In genomic region chr16:48562290-48563080, GRCm38 (mm10) we compare ENCODE assay signal across 18 mouse cellular contexts.
A peak's percentile ranks its signal among the peaks of the same experiment; 100 is the strongest.
DNase-seq lines count a peak whose midpoint lies in the region; ATAC-seq and TF ChIP-seq lines count a peak whose summit lies in the region.
"Had no signal": no experiment of that assay in that cellular context is flagged by ENCODE, and none has a peak within 500 bp of the region (broad histone marks: within the 10 kb centered on the region; RNA-seq: fewer than 3 reads in every experiment).

No protein-coding gene starts in this region.

- H3K9me3 ChIP-seq in embryonic facial prominence, embryonic 11.5 days (replicated peaks; ENCODE audit: control insufficient read depth, low read length), result no peaks in the 10 kb centered on the region
- H3K9me3 ChIP-seq in hindbrain, embryonic 15.5 days, result no peaks in the 10 kb centered on the region
- H3K9me3 ChIP-seq in midbrain, postnatal 0 days (ENCODE audit: low read length), result no peaks in the 10 kb centered on the region
- H3K9me3 ChIP-seq in intestine, postnatal 0 days (ENCODE audit: control insufficient read depth), result no peaks in the 10 kb centered on the region
- H3K9me3 ChIP-seq in kidney, embryonic 16.5 days (ENCODE audit: low read length), result no peaks in the 10 kb centered on the region
- H3K9me3 ChIP-seq: embryonic facial prominence, embryonic 13.5 days had no signal

- H3K36me3 ChIP-seq in embryonic facial prominence, embryonic 11.5 days (replicated peaks; ENCODE audit: control insufficient read depth, insufficient read depth, low read depth, low read length), result no peaks in the 10 kb centered on the region
- no peaks in the 10 kb centered on the region for H3K36me3 ChIP-seq in hindbrain, embryonic 15.5 days
- H3K36me3 ChIP-seq in midbrain, postnatal 0 days (ENCODE audit: insufficient read depth, low read length), result no peaks in the 10 kb centered on the region
- no peaks in the 10 kb centered on the region for H3K36me3 ChIP-seq in intestine, postnatal 0 days (ENCODE audit: control insufficient read depth, insufficient read depth)
- H3K36me3 ChIP-seq in kidney, embryonic 16.5 days (ENCODE audit: insufficient read depth, low read length), result no peaks in the 10 kb centered on the region
- H3K36me3 ChIP-seq: embryonic facial prominence, embryonic 13.5 days had no signal

- peak; percentile 78; the same call in 1 of the 2 replicates for ATAC-seq in embryonic facial prominence, embryonic 11.5 days (replicated peaks; ENCODE audit: insufficient number of reproducible peaks, low FRiP score, low TSS enrichment, low read depth)
- ATAC-seq in hindbrain, embryonic 15.5 days (ENCODE audit: low FRiP score, low read depth), result 0 out of 2 replicates have a peak, but pooled peaks have one; percentile 34
- no peak for ATAC-seq in midbrain, postnatal 0 days (ENCODE audit: low FRiP score)
- no peak for ATAC-seq in intestine, postnatal 0 days
- ATAC-seq in kidney, embryonic 16.5 days (ENCODE audit: low FRiP score, low TSS enrichment), result no peak
- ATAC-seq: lung, postnatal 0 days had no signal

- H3K4me3 ChIP-seq in embryonic facial prominence, embryonic 11.5 days (ENCODE audit: low read depth, low read length), result no peak overlapping the region
- no peak overlapping the region for H3K4me3 ChIP-seq in hindbrain, embryonic 15.5 days
- H3K4me3 ChIP-seq in midbrain, postnatal 0 days (ENCODE audit: low read depth, low read length), result no peak overlapping the region
- H3K4me3 ChIP-seq in intestine, postnatal 0 days (ENCODE audit: low read depth, low read length), result no peak overlapping the region
- no peak overlapping the region for H3K4me3 ChIP-seq in kidney, embryonic 16.5 days (ENCODE audit: low read length)
- H3K4me3 ChIP-seq: embryonic facial prominence, embryonic 13.5 days; layer of hippocampus, adult 2 months had no signal

- TF ChIP-seq CTCF in midbrain, postnatal 0 days (IDR thresholded peaks at IDR 0.05), result no peak
- no peak for TF ChIP-seq CTCF in intestine, postnatal 0 days (IDR thresholded peaks at IDR 0.05; ENCODE audit: low read depth)

- H3K27me3 ChIP-seq in embryonic facial prominence, embryonic 11.5 days (ENCODE audit: control insufficient read depth, insufficient read depth, low read length), result no peaks in the 10 kb centered on the region
- H3K27me3 ChIP-seq in hindbrain, embryonic 15.5 days, result no peaks in the 10 kb centered on the region
- no peaks in the 10 kb centered on the region for H3K27me3 ChIP-seq in midbrain, postnatal 0 days (ENCODE audit: insufficient read depth, low read length)
- H3K27me3 ChIP-seq in intestine, postnatal 0 days (replicated peaks; ENCODE audit: control insufficient read depth, insufficient read depth, low read length), result no peaks in the 10 kb centered on the region
- no peaks in the 10 kb centered on the region for H3K27me3 ChIP-seq in kidney, embryonic 16.5 days (ENCODE audit: insufficient read depth, low read length)
- H3K27me3 ChIP-seq: CH12.LX; embryonic facial prominence, embryonic 13.5 days had no signal

- no peak overlapping the region for H3K9ac ChIP-seq in embryonic facial prominence, embryonic 11.5 days (replicated peaks; ENCODE audit: low read length)
- no peak overlapping the region for H3K9ac ChIP-seq in hindbrain, embryonic 15.5 days
- H3K9ac ChIP-seq in midbrain, postnatal 0 days (replicated peaks; ENCODE audit: low read length, poor library complexity, severe bottlenecking), result no peak overlapping the region
- H3K9ac ChIP-seq in intestine, postnatal 0 days (ENCODE audit: low read depth, low read length), result no peak overlapping the region
- no peak overlapping the region for H3K9ac ChIP-seq in kidney, embryonic 16.5 days (replicated peaks; ENCODE audit: low read length)
- H3K9ac ChIP-seq: embryonic facial prominence, embryonic 13.5 days had no signal

- WGBS in embryonic facial prominence, embryonic 11.5 days, result 35% methylated on average over 11 of the region's 11 CpGs
- WGBS in hindbrain, embryonic 15.5 days, result 13% methylated on average over 11 of the region's 11 CpGs
- 16% methylated on average over 11 of the region's 11 CpGs for WGBS in midbrain, postnatal 0 days
- WGBS in intestine, postnatal 0 days, result 60% methylated on average over 11 of the region's 11 CpGs
- 51% methylated on average over 11 of the region's 11 CpGs for WGBS in kidney, embryonic 16.5 days

- no peaks in the 10 kb centered on the region for H3K4me1 ChIP-seq in embryonic facial prominence, embryonic 11.5 days (ENCODE audit: control insufficient read depth, insufficient read depth, low read length)
- H3K4me1 ChIP-seq in hindbrain, embryonic 15.5 days (replicated peaks), result 0 out of 2 replicates have a peak, but pooled peaks cover 3% of the 10 kb centered on the region
- no peaks in the 10 kb centered on the region for H3K4me1 ChIP-seq in midbrain, postnatal 0 days (ENCODE audit: insufficient read depth, low read length)
- no peaks in the 10 kb centered on the region for H3K4me1 ChIP-seq in intestine, postnatal 0 days (replicated peaks; ENCODE audit: control insufficient read depth, insufficient read depth, low read length)
- no peaks in the 10 kb centered on the region for H3K4me1 ChIP-seq in kidney, embryonic 16.5 days (ENCODE audit: insufficient read depth, low read length)

- peak; percentile 64 for DNase-seq in embryo, embryonic 10 days (ENCODE audit: low spot score)
- peak; percentile 48 for DNase-seq in embryonic facial prominence, embryonic 11.5 days (ENCODE audit: low spot score)
- peak; percentile 52 for DNase-seq in midbrain, postnatal 0 days (ENCODE audit: low spot score)
- DNase-seq in spleen, postnatal 14 days (ENCODE audit: low spot score in 2 of 2), result no peak
- no peak for DNase-seq in right cerebral cortex, postnatal 10 days (ENCODE audit: low spot score in 2 of 2)
- DNase-seq: adrenal gland, postnatal 25 days; cerebellum, adult 18-20 months; heart, adult 18-20 months; kidney, adult 18-20 months; thymus, adult 18-20 months had no signal

- H3K4me2 ChIP-seq in embryonic facial prominence, embryonic 11.5 days (ENCODE audit: low read depth, low read length), result no peak overlapping the region
- no peak overlapping the region for H3K4me2 ChIP-seq in hindbrain, embryonic 15.5 days
- H3K4me2 ChIP-seq in midbrain, postnatal 0 days (ENCODE audit: low read depth, low read length, poor library complexity, severe bottlenecking), result no peak overlapping the region
- H3K4me2 ChIP-seq in intestine, postnatal 0 days (replicated peaks; ENCODE audit: low read depth), result no peak overlapping the region
- H3K4me2 ChIP-seq in kidney, embryonic 16.5 days (replicated peaks; ENCODE audit: low read depth, low read length), result no peak overlapping the region
- H3K4me2 ChIP-seq: embryonic facial prominence, embryonic 13.5 days; liver, embryonic 11.5 days had no signal

- no peak overlapping the region for H3K27ac ChIP-seq in embryonic facial prominence, embryonic 11.5 days (replicated peaks; ENCODE audit: low read depth, low read length)
- no peak overlapping the region for H3K27ac ChIP-seq in hindbrain, embryonic 15.5 days (replicated peaks)
- no peak overlapping the region for H3K27ac ChIP-seq in midbrain, postnatal 0 days (ENCODE audit: low read depth, low read length)
- H3K27ac ChIP-seq in intestine, postnatal 0 days (ENCODE audit: low read depth, low read length), result no peak overlapping the region
- no peak overlapping the region for H3K27ac ChIP-seq in kidney, embryonic 16.5 days (ENCODE audit: low read length)
- H3K27ac ChIP-seq: embryonic facial prominence, embryonic 13.5 days; layer of hippocampus, adult 2 months had no signal

Comparison
In these comparisons a context has a peak if more than half of its experiments do, and no peak if none do; other contexts are left out.
1. DNase-seq: peak in embryo, embryonic 10 days (single experiment), embryonic facial prominence, embryonic 11.5 days (single experiment) and midbrain, postnatal 0 days (single experiment); none in spleen, postnatal 14 days (0 of 2) and right cerebral cortex, postnatal 10 days (0 of 2).
2. ATAC-seq: peak in embryonic facial prominence, embryonic 11.5 days (single experiment) and hindbrain, embryonic 15.5 days (single experiment); none in midbrain, postnatal 0 days (single experiment), intestine, postnatal 0 days (single experiment) and kidney, embryonic 16.5 days (single experiment).